Comparison of ENCODE assay signal across 8 mouse cellular contexts in the genomic region with DNA sequence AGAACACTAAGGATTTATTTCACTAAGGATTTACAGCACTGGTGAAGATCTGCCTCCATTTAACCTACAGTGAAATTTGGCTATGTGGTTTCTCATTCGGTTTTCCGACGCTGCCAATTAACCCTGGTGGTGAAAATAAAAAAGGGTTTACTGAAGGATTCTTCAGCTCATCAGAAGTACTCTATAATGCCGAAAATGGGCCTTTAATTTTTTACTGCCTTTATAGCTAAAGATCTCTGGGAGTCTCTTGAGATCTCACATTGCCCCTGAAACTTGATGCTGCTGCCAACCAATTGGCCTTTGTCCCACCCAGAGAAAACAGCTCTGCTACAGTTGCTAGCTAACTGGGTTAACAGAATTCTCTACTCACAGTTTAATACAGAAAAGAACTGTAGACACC. TPM values are rescaled to one million over a fixed set of nuclear protein-coding genes. Genes with fewer than 3 reads are reported as not detected.
A peak's percentile ranks its signal among the peaks of the same experiment; 100 is the strongest.
DNase-seq lines count a peak whose midpoint lies in the region; ATAC-seq lines count a peak whose summit lies in the region.

No protein-coding gene starts in this region.

- peak overlapping the region; percentile 40 for H3K9ac ChIP-seq in lung, embryonic 15.5 days

- H3K9me3 ChIP-seq in lung, embryonic 15.5 days: no peaks in the 10 kb centered on the region
- H3K9me3 ChIP-seq in embryonic facial prominence, embryonic 10.5 days: no peaks in the 10 kb centered on the region

- H3K4me2 ChIP-seq in lung, embryonic 15.5 days: peak overlapping the region; percentile 54

- H3K79me2 ChIP-seq in macrophage (ENCODE audit: inconsistent target): peaks cover 30% of the 10 kb centered on the region

- H3K36me3 ChIP-seq in lung, embryonic 15.5 days: peaks cover 21% of the 10 kb centered on the region
- H3K36me3 ChIP-seq in embryonic facial prominence, embryonic 10.5 days (replicated peaks): peaks cover 23% of the 10 kb centered on the region
- peaks cover 16% of the 10 kb centered on the region; the same call in 1 of the 2 replicates for H3K36me3 ChIP-seq in macrophage (ENCODE audit: inconsistent target)

- peak overlapping the region; percentile 91 for H3K4me3 ChIP-seq in lung, embryonic 15.5 days
- peak overlapping the region; percentile 99 for H3K4me3 ChIP-seq in embryonic facial prominence, embryonic 10.5 days
- peak overlapping the region; percentile 40 for H3K4me3 ChIP-seq in macrophage (ENCODE audit: inconsistent target)

- 0% methylated on average over 4 of the region's 4 CpGs for WGBS in lung, embryonic 15.5 days
- 4% methylated on average over 4 of the region's 4 CpGs for WGBS in embryonic facial prominence, embryonic 10.5 days
- WGBS in macrophage (ENCODE audit: missing documents): 0% methylated on average over 4 of the region's 4 CpGs

- H3K4me1 ChIP-seq in lung, embryonic 15.5 days: peaks cover 20% of the 10 kb centered on the region
- H3K4me1 ChIP-seq in embryonic facial prominence, embryonic 10.5 days: peaks cover 23% of the 10 kb centered on the region

- ATAC-seq in lung, embryonic 15.5 days (ENCODE audit: borderline replicate concordance, extremely low read depth, low FRiP score, low TSS enrichment): no peak
- no peak for ATAC-seq in inflammation-experienced regulatory T-cells, adult 6 months

- peak overlapping the region; percentile 100 for H3K27ac ChIP-seq in lung, embryonic 15.5 days
- H3K27ac ChIP-seq in embryonic facial prominence, embryonic 10.5 days (replicated peaks): peak overlapping the region; percentile 100
- peak overlapping the region; percentile 84 for H3K27ac ChIP-seq in macrophage

- DNase-seq in lung, postnatal 25 days (ENCODE audit: low spot score): no peak
- peak; percentile 36 for DNase-seq in embryonic facial prominence, embryonic 10.5 days (ENCODE audit: low spot score)
- DNase-seq in hindlimb bud, embryonic 11.5 days (ENCODE audit: extremely low spot score, low read depth, low spot score): peak; percentile 50
- DNase-seq in retina, embryonic 14.5 days (ENCODE audit: low spot score): no peak
- DNase-seq in yolk sac, embryonic 10.5 days (ENCODE audit: low spot score): no peak

- no peaks in the 10 kb centered on the region for H3K27me3 ChIP-seq in lung, embryonic 15.5 days
- no peaks in the 10 kb centered on the region for H3K27me3 ChIP-seq in embryonic facial prominence, embryonic 10.5 days (replicated peaks; ENCODE audit: low read depth, poor library complexity, severe bottlenecking)

RNA-seq across cellular contexts. Expression of gene Srsf12, which starts 40.1 kb away (rescaled TPM):
- polyA plus RNA-seq in lung, embryonic 15.5 days (2015; fragmentation: Nextera tagmentation; extraction: Ambion mirVana): 3.3 TPM in 2 replicates
- 3.3 and 5.8 TPM in 2 replicates for polyA plus RNA-seq in embryonic facial prominence, embryonic 10.5 days (2016; fragmentation: Nextera tagmentation; extraction: Ambion mirVana)
- under 1 TPM in 1 of 26 experiments, not detected in 25; 0.28 TPM for total RNA-seq in macrophage (2018; cell fraction: chromatin; rRNA removed)
- total RNA-seq in macrophage (2018; cell fraction: cytosol; rRNA removed): not detected
- not detected for total RNA-seq in macrophage (2018; cell fraction: nucleus; rRNA removed)
- polyA plus RNA-seq in macrophage (2018): not detected in 3 replicates
- 1 to 10 TPM; 1.4 to 4.2 (median 3.5) TPM for polyA plus RNA-seq in inflammation-experienced regulatory T-cells, adult 6 months (2017; shearing (Covaris generic))

RNA-seq across cellular contexts. Expression of gene Pnrc1, which starts 41.0 kb away (rescaled TPM):
- 122 and 129 TPM in 2 replicates for polyA plus RNA-seq in lung, embryonic 15.5 days (2015; fragmentation: Nextera tagmentation; extraction: Ambion mirVana)
- 78.2 and 88.4 TPM in 2 replicates for polyA plus RNA-seq in embryonic facial prominence, embryonic 10.5 days (2016; fragmentation: Nextera tagmentation; extraction: Ambion mirVana)
- 100 to 1,000 TPM in 5 of 26 experiments, 10 to 100 TPM in 21; 44.0 to 184 (median 74.5) TPM for total RNA-seq in macrophage (2018; cell fraction: chromatin; rRNA removed)
- total RNA-seq in macrophage (2018; cell fraction: cytosol; rRNA removed): 100 to 1,000 TPM in 22 of 26 experiments, 10 to 100 TPM in 4; 76.6 to 308 (median 177) TPM
- total RNA-seq in macrophage (2018; cell fraction: nucleus; rRNA removed): 100 to 1,000 TPM in 22 of 26 experiments, 10 to 100 TPM in 4; 61.6 to 299 (median 162) TPM
- 31.2 to 182 TPM (median 101 TPM) in 3 replicates for polyA plus RNA-seq in macrophage (2018)
- polyA plus RNA-seq in inflammation-experienced regulatory T-cells, adult 6 months (2017; shearing (Covaris generic)): 10 to 100 TPM; 55.0 to 86.9 (median 86.3) TPM

RNA-seq across cellular contexts. Expression of gene Pm20d2, which starts 59.4 kb away (rescaled TPM):
- polyA plus RNA-seq in lung, embryonic 15.5 days (2015; fragmentation: Nextera tagmentation; extraction: Ambion mirVana): 1.2 and 1.6 TPM in 2 replicates
- 0.74 and 0.92 TPM in 2 replicates for polyA plus RNA-seq in embryonic facial prominence, embryonic 10.5 days (2016; fragmentation: Nextera tagmentation; extraction: Ambion mirVana)
- total RNA-seq in macrophage (2018; cell fraction: chromatin; rRNA removed): not detected
- total RNA-seq in macrophage (2018; cell fraction: cytosol; rRNA removed): under 1 TPM in 2 of 26 experiments, not detected in 24; 0.17 to 0.19 TPM
- not detected for total RNA-seq in macrophage (2018; cell fraction: nucleus; rRNA removed)
- not detected in 3 replicates for polyA plus RNA-seq in macrophage (2018)
- not detected for polyA plus RNA-seq in inflammation-experienced regulatory T-cells, adult 6 months (2017; shearing (Covaris generic))

Comparison
In these comparisons a context has a peak if more than half of its experiments do, and no peak if none do; other contexts are left out.
1. H3K4me3 ChIP-seq: peak in every context shown above with its lines; median percentile 99 in embryonic facial prominence, embryonic 10.5 days; 91 in lung, embryonic 15.5 days; 40 in macrophage.
2. DNase-seq: peak in embryonic facial prominence, embryonic 10.5 days (single experiment) and hindlimb bud, embryonic 11.5 days (single experiment); none in lung, postnatal 25 days (single experiment), retina, embryonic 14.5 days (single experiment) and yolk sac, embryonic 10.5 days (single experiment).
3. Peak in every context shown above with its lines, with median percentiles within 50 percentile points of each other: H3K27ac ChIP-seq.